Mouse (Mus musculus) forebrain, embryonic 14.5 days (tissue): ENCODE results near the gene H6pd. TPM values are rescaled to one million over a fixed set of nuclear protein-coding genes. Genes with fewer than 3 reads are reported as not detected.
A peak's percentile ranks its signal among the peaks of the same experiment; 100 is the strongest.

Experiments used
- ATAC-seq: fragments of 200-750 bp; cut with Nextera tagmentation; 2 replicates; pipeline ENCODE4 v1.8.0; 2017; ENCODE audit warnings: mild to moderate bottlenecking, moderate library complexity
- DNase-seq: peaks from one replicate; pipeline ENCODE4 v3.0.0-alpha.2; 2015; ENCODE audit warnings: low spot score
- H3K27ac ChIP-seq: fragments of 300-500 bp; sonication (generic); 2 replicates; pipeline ENCODE4 v1.5.1; 2014; ENCODE audit warnings: low read depth, mild to moderate bottlenecking, control low read depth, low read length, moderate library complexity
- H3K27me3 ChIP-seq: fragments of 300-500 bp; sonication (generic); replicated peaks from 2 replicates; pipeline ENCODE4 v1.6.1; 2014; ENCODE audit warnings: low read length, control low read depth, mixed read lengths; ENCODE audit not compliant: control insufficient read depth, insufficient read depth
- H3K36me3 ChIP-seq: fragments of 300-500 bp; sonication (generic); 2 replicates; pipeline ENCODE4 v1.6.1; 2014; ENCODE audit warnings: low read length, control low read depth; ENCODE audit not compliant: control insufficient read depth, insufficient read depth
- H3K4me1 ChIP-seq: fragments of 300-500 bp; sonication (generic); 2 replicates; pipeline ENCODE4 v1.6.1; 2014; ENCODE audit warnings: antibody characterized with exemption, low read length, control low read depth; ENCODE audit not compliant: control insufficient read depth, insufficient read depth
- H3K4me2 ChIP-seq: fragments of 300-500 bp; sonication (generic); 2 replicates; pipeline ENCODE4 v1.6.1; 2014; ENCODE audit warnings: mild to moderate bottlenecking, control low read depth, low read length
- H3K4me3 ChIP-seq: fragments of 300-500 bp; sonication (generic); 2 replicates; pipeline ENCODE4 v1.5.1; 2014; ENCODE audit warnings: low read depth, low read length, control low read depth
- H3K9ac ChIP-seq: fragments of 300-500 bp; sonication (generic); 2 replicates; pipeline ENCODE4 v1.6.1; 2014; ENCODE audit warnings: mild to moderate bottlenecking, low read length, control low read depth, moderate library complexity
- H3K9me3 ChIP-seq: fragments of 300-500 bp; sonication (generic); replicated peaks from 2 replicates; pipeline ENCODE4 v1.6.1; 2016; ENCODE audit warnings: low read length, control low read depth, mixed read lengths; ENCODE audit not compliant: control insufficient read depth
- WGBS: fragments of 180-500 bp; shearing (Covaris S2); extraction: QIAGEN DNeasy Blood & Tissue Kit; methylation state at CpG from one replicate; pipeline ENCODE4 v1.1.7; 2014; 5-methylcytosine and 5-hydroxymethylcytosine counted together
- polyA plus RNA-seq: library from polyadenylated mRNA; unstranded; fragments of >200 nt; fragmentation: Nextera tagmentation; extraction: Ambion mirVana; gene quantifications from 2 replicates; pipeline ENCODE4 v1.2.1, GENCODE M21; 2014

H6pd gene
- polyA plus RNA-seq, 1 experiment from 2014 or later: 1.5 TPM

DNA sequence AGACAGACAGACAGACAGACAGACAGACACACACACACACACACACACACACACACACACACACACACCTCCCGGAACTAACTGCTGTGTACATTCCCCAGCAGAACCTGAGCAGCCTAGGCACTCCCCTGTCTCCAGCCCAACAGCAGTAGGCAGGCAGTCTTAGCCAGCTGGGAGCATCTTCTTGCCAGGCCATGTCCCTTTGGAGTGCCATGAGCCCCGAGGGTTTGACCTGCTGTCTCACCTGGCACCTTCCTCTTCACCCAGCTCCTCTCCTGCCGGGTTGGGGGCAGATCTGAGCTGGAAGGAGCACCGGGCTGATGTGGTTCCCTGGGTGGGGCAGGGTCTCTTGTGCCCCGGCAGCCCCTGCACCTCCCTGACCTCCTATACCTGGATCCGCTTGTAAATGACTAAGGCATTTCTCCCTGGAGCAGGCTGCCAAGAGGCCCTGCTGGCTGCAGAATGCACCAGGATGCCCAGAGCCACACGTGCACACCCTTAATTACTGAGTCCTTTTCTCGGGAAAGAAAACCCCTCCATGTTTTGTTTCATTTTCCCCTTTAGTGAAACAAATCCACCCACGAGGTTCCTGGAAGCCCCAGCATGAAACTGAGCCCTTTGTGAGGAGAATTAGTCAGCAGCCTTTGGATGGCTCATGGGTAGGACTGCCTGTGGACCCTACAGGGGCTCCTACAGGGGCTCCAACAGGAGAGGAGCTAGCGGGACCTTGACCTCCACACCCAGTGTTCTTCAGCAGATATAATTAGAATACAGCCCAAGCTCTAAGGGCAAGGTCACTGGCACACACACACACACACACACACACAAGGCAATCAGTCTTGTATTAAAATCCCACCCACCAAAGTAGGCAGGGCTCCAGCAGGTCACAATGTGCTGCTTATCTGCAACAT is 65.7 kb downstream of the H6pd start:
- H3K4me1 ChIP-seq: peaks cover 6% of the 10 kb centered on the region; the same call in 1 of the 2 replicates
- ATAC-seq (no peak), DNase-seq (peak; percentile 32)
- H3K27me3 ChIP-seq: no peaks in the 10 kb centered on the region
- H3K9ac ChIP-seq: no peak overlapping the region
- H3K4me3 ChIP-seq: no peak overlapping the region
- H3K9me3 ChIP-seq: no peaks in the 10 kb centered on the region
- no peaks in the 10 kb centered on the region for H3K36me3 ChIP-seq
- WGBS: 36% methylated on average over 10 of the region's 10 CpGs
- no peak overlapping the region for H3K4me2 ChIP-seq
- 0 out of 2 replicates have a peak overlapping the region, but pooled peaks have one; percentile 5 for H3K27ac ChIP-seq

DNA sequence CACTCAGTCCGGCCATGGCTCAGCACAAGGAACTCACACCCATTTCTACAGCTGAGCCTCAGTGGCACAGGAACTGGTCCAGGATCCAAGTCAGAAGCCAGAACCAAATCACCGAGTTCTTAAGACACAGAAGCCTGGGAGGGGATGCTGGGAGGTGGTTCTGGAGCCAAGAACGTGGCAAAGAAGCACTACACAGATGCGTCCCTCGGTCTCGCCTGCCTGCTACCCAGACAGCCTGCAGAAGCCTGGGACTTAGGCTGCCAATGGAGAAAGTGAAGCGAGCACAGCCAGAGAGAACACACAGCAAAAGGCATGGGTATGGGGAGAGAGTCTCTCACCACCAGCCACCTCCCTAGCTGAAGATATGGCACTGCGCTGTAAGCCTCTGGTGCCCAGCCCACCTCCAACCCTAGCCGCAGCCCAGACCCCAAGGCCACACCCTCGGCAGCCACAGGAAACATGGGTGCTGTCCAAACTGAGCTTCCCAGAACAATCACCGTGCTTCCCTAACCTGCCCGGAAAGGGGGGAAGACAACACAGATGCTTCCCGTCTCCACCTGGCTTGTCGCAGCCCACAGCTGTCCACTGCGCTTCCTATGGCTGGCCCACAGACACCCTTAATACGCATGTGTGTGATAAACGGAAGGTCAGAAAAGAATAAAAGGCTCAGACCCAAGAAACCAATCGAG is 67.6 kb downstream of the H6pd start:
- Histone ChIP-seq H3K27me3 (no peaks in the 10 kb centered on the region), H3K4me1 (peaks cover 6% of the 10 kb centered on the region; the same call in 1 of the 2 replicates), H3K4me2 (no peak overlapping the region), H3K36me3 (no peaks in the 10 kb centered on the region), H3K9ac (no peak overlapping the region), H3K9me3 (no peaks in the 10 kb centered on the region), H3K27ac (no peak overlapping the region), H3K4me3 (no peak overlapping the region)
- ATAC-seq (no peak), DNase-seq (no peak)
- 81% methylated on average over 18 of the region's 18 CpGs for WGBS

DNA sequence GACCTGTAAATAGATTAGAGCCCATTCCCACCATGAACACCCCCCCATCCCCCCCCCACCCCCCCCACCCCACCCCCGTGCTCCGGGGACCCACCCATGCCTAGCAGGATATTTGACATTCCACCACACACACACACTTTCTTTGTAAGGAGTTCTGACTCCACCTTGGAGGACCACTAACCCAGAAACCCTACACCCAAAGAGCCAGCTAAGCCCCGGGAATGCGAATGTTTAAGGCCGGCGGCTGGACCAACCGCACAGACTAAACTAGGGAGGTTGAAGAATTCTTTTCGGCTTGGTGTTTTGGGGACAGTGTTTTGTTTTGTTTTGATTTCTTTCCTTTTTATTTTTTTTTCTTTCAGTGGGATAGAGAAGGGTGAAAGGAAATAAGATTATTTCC is 70.1 kb downstream of the H6pd start:
- no peaks in the 10 kb centered on the region for H3K36me3 ChIP-seq
- 75% methylated on average over 8 of the region's 8 CpGs for WGBS
- H3K4me3 ChIP-seq: no peak overlapping the region
- H3K27ac ChIP-seq: no peak overlapping the region
- H3K4me2 ChIP-seq: no peak overlapping the region
- ATAC-seq: no peak
- no peak for DNase-seq
- H3K9me3 ChIP-seq: no peaks in the 10 kb centered on the region
- peaks cover 6% of the 10 kb centered on the region; the same call in 1 of the 2 replicates for H3K4me1 ChIP-seq
- H3K27me3 ChIP-seq: no peaks in the 10 kb centered on the region
- H3K9ac ChIP-seq: no peak overlapping the region

DNA sequence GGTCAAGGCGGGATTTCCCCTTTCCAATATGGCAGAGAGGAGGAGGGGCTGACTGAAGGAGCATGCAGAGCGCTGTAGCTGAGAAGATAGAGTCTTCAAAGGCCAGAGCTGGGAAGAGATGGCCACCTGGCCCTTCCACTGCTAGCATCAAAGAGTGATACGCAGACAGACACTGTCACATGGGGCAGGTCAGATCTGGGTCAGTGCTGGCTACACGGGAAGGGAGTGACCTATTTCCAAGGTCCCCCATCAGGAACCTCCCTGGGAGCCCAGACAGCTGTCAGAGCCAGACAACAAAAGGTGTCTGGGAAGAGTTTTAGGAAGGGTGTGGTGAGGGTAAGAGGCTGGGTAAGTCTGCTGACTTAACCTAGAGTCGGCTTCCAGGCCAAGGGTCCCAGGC is 71.9 kb downstream of the H6pd start:
- H3K4me2 ChIP-seq: no peak overlapping the region
- ATAC-seq (no peak), DNase-seq (no peak)
- H3K9me3 ChIP-seq: no peaks in the 10 kb centered on the region
- H3K4me3 ChIP-seq: no peak overlapping the region
- H3K9ac ChIP-seq: no peak overlapping the region
- no peaks in the 10 kb centered on the region for H3K36me3 ChIP-seq
- 82% methylated on average over 5 of the region's 5 CpGs for WGBS
- H3K27me3 ChIP-seq: no peaks in the 10 kb centered on the region
- H3K4me1 ChIP-seq: no peaks in the 10 kb centered on the region
- H3K27ac ChIP-seq: no peak overlapping the region

DNA sequence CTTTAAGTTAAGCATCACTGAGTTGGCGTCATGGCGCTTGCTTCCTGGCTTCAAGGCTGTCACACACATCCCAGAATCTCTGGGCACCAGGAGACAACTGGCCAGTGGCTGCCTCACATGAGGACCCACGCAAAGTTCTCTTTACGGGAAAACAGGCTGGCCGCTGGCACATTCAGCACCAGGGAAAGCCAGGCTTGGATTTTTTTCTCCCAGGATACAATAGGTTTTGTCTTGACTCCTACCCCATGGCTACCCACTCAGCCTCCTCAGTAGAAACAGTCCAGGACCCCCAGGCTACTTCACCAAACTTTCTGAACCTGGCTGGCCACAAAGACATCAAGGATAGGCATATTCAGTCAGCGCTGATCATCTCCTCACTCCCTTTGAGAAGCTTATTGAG is 73.4 kb downstream of the H6pd start:
- no peaks in the 10 kb centered on the region for H3K4me1 ChIP-seq
- no peak overlapping the region for H3K27ac ChIP-seq
- H3K9me3 ChIP-seq: no peaks in the 10 kb centered on the region
- DNase-seq (no peak), ATAC-seq (no peak)
- no peak overlapping the region for H3K9ac ChIP-seq
- no peak overlapping the region for H3K4me3 ChIP-seq
- 84% methylated on average over 6 of the region's 6 CpGs for WGBS
- no peak overlapping the region for H3K4me2 ChIP-seq
- no peaks in the 10 kb centered on the region for H3K36me3 ChIP-seq
- H3K27me3 ChIP-seq: no peaks in the 10 kb centered on the region

DNA sequence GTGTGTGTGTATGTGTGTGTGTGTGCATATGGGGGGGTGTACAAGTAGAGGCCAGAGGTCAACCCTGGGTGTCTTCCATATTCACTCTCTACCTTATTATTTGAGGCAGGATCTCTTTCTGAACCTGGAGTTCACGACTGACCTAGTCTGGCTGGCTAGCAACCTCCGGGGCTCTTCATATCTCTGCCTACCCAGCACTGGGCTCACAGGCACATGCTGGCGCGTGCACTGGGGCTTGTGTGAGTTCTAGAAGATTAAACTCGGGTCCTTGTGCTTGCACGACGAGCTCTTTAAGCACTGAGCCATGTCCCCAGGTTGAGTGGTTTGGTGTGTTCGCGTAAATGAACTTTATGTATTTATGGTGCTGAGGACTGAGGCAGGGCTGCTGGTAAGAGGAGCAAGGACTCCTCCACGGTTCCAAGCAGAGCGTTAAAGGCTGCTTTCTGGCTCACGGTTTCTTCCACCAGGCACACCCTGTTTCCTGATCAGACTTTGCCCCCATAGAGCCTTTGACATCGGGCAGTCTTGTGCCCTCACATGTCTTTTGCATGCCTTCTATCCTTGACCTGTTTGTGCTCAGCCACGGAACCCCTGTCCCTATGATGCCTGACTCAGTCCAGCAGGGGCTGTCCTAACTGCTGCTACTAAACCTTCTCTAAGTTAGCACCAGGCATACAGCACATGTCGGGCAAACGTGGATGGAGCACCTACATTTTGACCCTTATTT is 75.1 kb downstream of the H6pd start:
- H3K9me3 ChIP-seq: no peaks in the 10 kb centered on the region
- ATAC-seq: no peak
- 91% methylated on average over 16 of the region's 16 CpGs for WGBS

DNA sequence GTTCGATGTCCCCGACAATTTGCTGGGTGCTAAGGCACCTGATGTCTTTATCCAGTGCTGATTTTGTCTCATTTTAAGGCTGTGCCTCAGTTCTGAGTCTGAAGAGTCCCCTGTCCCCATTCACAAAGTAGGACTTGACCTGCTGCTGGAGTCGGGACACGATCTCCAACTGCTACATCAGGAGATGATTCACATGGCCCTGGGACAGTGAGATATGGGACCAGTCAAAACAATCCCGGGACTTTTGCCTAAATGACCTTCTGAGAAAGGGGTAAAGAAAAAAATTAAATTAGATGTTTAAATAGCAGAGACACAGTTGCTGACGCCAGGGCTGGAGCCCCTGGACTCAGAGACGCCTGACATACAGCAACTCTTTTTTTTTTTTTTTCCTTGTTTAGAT is 75.8 kb downstream of the H6pd start:
- Histone ChIP-seq H3K27ac (no peak overlapping the region), H3K9me3 (no peaks in the 10 kb centered on the region), H3K9ac (no peak overlapping the region), H3K4me2 (no peak overlapping the region), H3K36me3 (no peaks in the 10 kb centered on the region), H3K27me3 (no peaks in the 10 kb centered on the region), H3K4me1 (no peaks in the 10 kb centered on the region), H3K4me3 (no peak overlapping the region)
- 91% methylated on average over 7 of the region's 7 CpGs for WGBS
- DNase-seq: no peak
- ATAC-seq: no peak

More for the DNA sequence above, 75.1 kb downstream of the H6pd start:
- no peak overlapping the region for H3K4me2 ChIP-seq
- no peaks in the 10 kb centered on the region for H3K36me3 ChIP-seq
- H3K4me3 ChIP-seq: no peak overlapping the region
- DNase-seq: no peak
- H3K27me3 ChIP-seq: no peaks in the 10 kb centered on the region
- H3K4me1 ChIP-seq: no peaks in the 10 kb centered on the region
- H3K9ac ChIP-seq: no peak overlapping the region
- H3K27ac ChIP-seq: no peak overlapping the region

DNA sequence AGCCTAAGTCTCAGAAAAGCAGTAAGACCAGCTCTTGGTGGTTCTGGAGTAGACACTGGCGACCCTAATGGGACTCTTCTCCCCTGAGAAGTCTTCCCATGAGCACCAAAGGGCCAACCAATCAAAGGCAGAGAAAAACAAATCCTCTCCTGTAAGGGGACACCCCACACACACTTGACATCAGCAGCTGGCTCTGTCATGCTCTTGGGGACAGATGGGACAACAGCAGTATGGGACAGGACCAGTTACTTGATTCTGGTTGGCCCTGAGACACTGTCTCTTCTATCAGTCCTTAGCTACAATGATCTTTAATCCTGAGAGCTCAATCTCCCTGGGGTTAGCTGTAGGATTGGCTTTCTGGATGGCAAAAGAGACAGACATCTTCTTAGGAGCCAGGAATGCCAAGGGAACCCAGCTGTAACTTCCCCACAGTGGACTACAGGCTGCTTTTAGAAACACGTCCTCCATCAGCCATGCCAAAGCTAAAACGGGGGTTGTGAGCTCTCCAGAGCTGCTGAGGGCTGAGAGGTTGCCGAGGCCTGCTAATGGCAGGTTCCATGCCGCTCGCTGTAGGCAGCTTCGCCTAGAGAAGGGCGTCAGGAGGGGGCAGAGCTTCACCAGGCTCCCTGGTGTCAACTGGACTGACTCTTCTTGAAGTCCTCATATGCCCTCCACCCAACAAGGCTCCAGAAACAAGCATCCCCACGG is 76.6 kb downstream of the H6pd start:
- ATAC-seq: no peak
- Histone ChIP-seq H3K4me2 (no peak overlapping the region), H3K9me3 (no peaks in the 10 kb centered on the region), H3K27me3 (no peaks in the 10 kb centered on the region), H3K27ac (no peak overlapping the region), H3K36me3 (no peaks in the 10 kb centered on the region), H3K4me3 (no peak overlapping the region), H3K9ac (no peak overlapping the region), H3K4me1 (no peaks in the 10 kb centered on the region)
- WGBS: 85% methylated on average over 9 of the region's 9 CpGs
- no peak for DNase-seq
